Mouse (Mus musculus): ENCODE data around the gene Stx1b.
A peak's percentile ranks its signal among the peaks of the same experiment; 100 is the strongest.
"Not testable (repeated sequence)": the region's sequence is repeated elsewhere in the genome, so short reads cannot be mapped to it uniquely, and the experiment has no call there.

Stx1b gene

GRCm38 (mm10) chr7:127775837-127776236, 48.5 kb downstream of the Stx1b start:
- DNase-seq: not testable (repeated sequence)

GRCm38 (mm10) chr7:127773664-127774384, 50.5 kb downstream of the Stx1b start:
- peak; percentile 78 to 84 for DNase-seq

- DNase-seq: no peak
Observed at GRCm38 (mm10) chr7:127772557-127772956, 51.8 kb downstream of the Stx1b start.

- no peak for DNase-seq
Observed at GRCm38 (mm10) chr7:127772080-127772479, 52.3 kb downstream of the Stx1b start.

GRCm38 (mm10) chr7:127771262-127771661, 53.1 kb downstream of the Stx1b start:
- DNase-seq: no peak

GRCm38 (mm10) chr7:127770039-127770905, 54.1 kb downstream of the Stx1b start:
- DNase-seq: no peak

GRCm38 (mm10) chr7:127769651-127770038, 54.7 kb downstream of the Stx1b start, which contains the start of gene Orai3:
Orai3 (plus strand) TSS chr7:127769815.
- peak; percentile 92 to 95 for DNase-seq

GRCm38 (mm10) chr7:127768997-127769593, 55.3 kb downstream of the Stx1b start:
- peak; percentile 97 for DNase-seq

GRCm38 (mm10) chr7:127768346-127768996, 55.9 kb downstream of the Stx1b start:
- no peak for DNase-seq

GRCm38 (mm10) chr7:127767671-127768345, 56.5 kb downstream of the Stx1b start:
- peak in 1 of 2 experiments; percentile 46 for DNase-seq

- no peak for DNase-seq
Observed at GRCm38 (mm10) chr7:127766851-127767609, 57.3 kb downstream of the Stx1b start.

GRCm38 (mm10) chr7:127765756-127766155, 58.6 kb downstream of the Stx1b start:
- peak; percentile 43 to 74 for DNase-seq

- no peak for DNase-seq
Observed at GRCm38 (mm10) chr7:127763642-127764041, 60.7 kb downstream of the Stx1b start.

GRCm38 (mm10) chr7:127761026-127761425, 63.3 kb downstream of the Stx1b start:
- peak; percentile 73 to 76 for DNase-seq

GRCm38 (mm10) chr7:127760478-127760877, 63.9 kb downstream of the Stx1b start:
- no peak for DNase-seq

GRCm38 (mm10) chr7:127759716-127760115, 64.6 kb downstream of the Stx1b start:
- no peak for DNase-seq

Data from kidney, postnatal 25 days (tissue).